Mouse (Mus musculus) myocyte (in vitro differentiated cells): ENCODE data around the gene Mgat5b. TPM values are rescaled to one million over a fixed set of nuclear protein-coding genes. Genes with fewer than 3 reads are reported as not detected.

ENCODE experiments used
- H3K27me3 ChIP-seq: one replicate; pipeline ENCODE4 v1.6.1; 2011; ENCODE audit not compliant: control insufficient read depth, insufficient read depth, insufficient read length
- H3K36me3 ChIP-seq: one replicate; pipeline ENCODE4 v1.6.1; 2011; ENCODE audit not compliant: control insufficient read depth, insufficient read depth
- H3K4me2 ChIP-seq: one replicate; pipeline ENCODE4 v1.6.1; 2011; ENCODE audit warnings: low read depth, control low read depth
- H3K4me3 ChIP-seq: one replicate; pipeline ENCODE4 v1.5.1; 2011; ENCODE audit warnings: mild to moderate bottlenecking, control low read depth, moderate library complexity
- H3K79me2 ChIP-seq: one replicate; pipeline ENCODE4 v1.6.1; 2011; ENCODE audit not compliant: control insufficient read depth, insufficient read depth
- H3ac ChIP-seq: one replicate; pipeline ENCODE4 v1.6.1; 2011; ENCODE audit not compliant: control insufficient read depth, insufficient read length
- CEBPB ChIP-seq: IDR thresholded peaks from 2 replicates; pipeline ENCODE4 v1.6.1; 2011; ENCODE audit warnings: mild to moderate bottlenecking, moderate library complexity; ENCODE audit not compliant: poor library complexity, insufficient read depth, severe bottlenecking
- E2F4 ChIP-seq: IDR thresholded peaks from one replicate; pipeline ENCODE4 v1.6.1; 2011; ENCODE audit warnings: mild to moderate bottlenecking, control low read depth, moderate library complexity; ENCODE audit not compliant: insufficient read depth
- MAX ChIP-seq: IDR thresholded peaks from one replicate; pipeline ENCODE4 v1.6.1; 2011; ENCODE audit warnings: low read depth, mild to moderate bottlenecking, control low read depth
- MYOD1 ChIP-seq, 3 experiments: IDR thresholded peaks; one replicate each; pipeline ENCODE4 v1.6.1; 2011; ENCODE audit warnings: control low read depth in 2 of 3, low read depth in 2 of 3, mild to moderate bottlenecking in 2 of 3, moderate library complexity in 1 of 3; ENCODE audit not compliant: insufficient read length in 2 of 3, control insufficient read depth in 1 of 3
- MYOG ChIP-seq, 3 experiments: IDR thresholded peaks; one replicate each; pipeline ENCODE4 v1.6.1; 2011; ENCODE audit warnings: control low read depth in 2 of 3, low read depth in 2 of 3, mild to moderate bottlenecking in 2 of 3; ENCODE audit not compliant: insufficient read length in 2 of 3, control insufficient read depth in 1 of 3, insufficient read depth in 1 of 3
- POLR2A ChIP-seq: IDR thresholded peaks from one replicate; pipeline ENCODE4 v1.6.1; 2011; ENCODE audit warnings: low read depth, mild to moderate bottlenecking, control low read depth, moderate library complexity; ENCODE audit not compliant: insufficient read length
- POLR2AphosphoS2 ChIP-seq: IDR thresholded peaks from one replicate; pipeline ENCODE4 v1.6.1; 2011; ENCODE audit warnings: low read depth, control low read depth; ENCODE audit not compliant: insufficient read length
- REST ChIP-seq: IDR thresholded peaks from one replicate; pipeline ENCODE4 v1.6.1; 2011; ENCODE audit warnings: mild to moderate bottlenecking, control low read depth, moderate library complexity; ENCODE audit not compliant: insufficient read depth, insufficient read length
- SRF ChIP-seq: IDR thresholded peaks from one replicate; pipeline ENCODE4 v1.6.1; 2011; ENCODE audit warnings: low read depth; ENCODE audit not compliant: control insufficient read depth, insufficient read length
- TCF12 ChIP-seq: IDR thresholded peaks from one replicate; pipeline ENCODE4 v1.6.1; 2011; ENCODE audit warnings: mild to moderate bottlenecking, control low read depth; ENCODE audit not compliant: poor library complexity, insufficient read depth, severe bottlenecking
- TCF3 ChIP-seq: IDR thresholded peaks from one replicate; pipeline ENCODE4 v1.6.1; 2011; ENCODE audit warnings: low read depth, control low read depth; ENCODE audit not compliant: insufficient read length
- USF1 ChIP-seq: IDR thresholded peaks from one replicate; pipeline ENCODE4 v1.6.1; 2011; ENCODE audit warnings: low read depth, mild to moderate bottlenecking, control low read depth, moderate library complexity
- polyA plus RNA-seq: library from polyadenylated mRNA; unstranded; fragments of >200 nt; fragmentation: generic; extraction: Trizol; gene quantifications from one replicate; pipeline ENCODE4 v1.2.1, GENCODE M21; 2012; ENCODE audit warnings: missing spikeins

The Mgat5b gene
- polyA plus RNA-seq, 1 experiment = not detected

GRCm38 (mm10) chr11:116935917-116936316 lies 17.3 kb downstream of the Mgat5b start:
- TF ChIP-seq REST = no peak
- TF ChIP-seq E2F4 = no peak
- TF ChIP-seq CEBPB = no peak
- no peak for TF ChIP-seq MYOD1 (IDR thresholded peaks at IDR 0.05; ENCODE audit: control insufficient read depth in 1 of 3, insufficient read length in 2 of 3, low read depth in 2 of 3)
- TF ChIP-seq SRF = no peak
- H3K36me3 ChIP-seq = no peaks in the 10 kb centered on the region
- H3K4me3 ChIP-seq = no peak overlapping the region
- H3K79me2 ChIP-seq = no peaks in the 10 kb centered on the region
- no peak overlapping the region for H3ac ChIP-seq
- H3K4me2 ChIP-seq = no peak overlapping the region
- H3K27me3 ChIP-seq = peaks cover 84% of the 10 kb centered on the region

DNA sequence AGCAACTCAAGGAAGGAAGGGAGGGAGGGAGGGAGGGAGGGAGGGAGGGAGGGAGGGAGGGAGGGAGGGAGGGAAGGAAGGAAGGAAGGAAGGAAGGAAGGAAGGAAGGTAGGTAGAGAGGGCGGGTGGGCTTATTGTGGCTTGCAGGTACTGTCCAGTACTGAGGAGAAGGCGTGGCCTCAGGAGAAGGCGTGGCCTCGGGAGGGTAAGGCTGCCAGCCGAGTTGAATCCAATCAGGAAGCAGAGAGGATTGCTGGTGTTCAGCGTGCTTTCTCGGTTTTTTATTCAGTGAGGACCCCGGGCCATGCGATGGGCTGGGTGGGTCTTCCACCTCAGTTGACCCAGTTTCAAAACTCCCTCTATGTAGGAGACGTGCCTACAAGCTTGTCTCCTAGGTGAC lies 18.5 kb downstream of the Mgat5b start:
- Histone ChIP-seq H3K36me3 (no peaks in the 10 kb centered on the region), H3K79me2 (no peaks in the 10 kb centered on the region), H3K4me2 (no peak overlapping the region), H3ac (no peak overlapping the region), H3K4me3 (no peak overlapping the region), H3K27me3 (peaks cover 84% of the 10 kb centered on the region)
- no peak for TF ChIP-seq MAX
- TF ChIP-seq TCF3 = no peak

DNA sequence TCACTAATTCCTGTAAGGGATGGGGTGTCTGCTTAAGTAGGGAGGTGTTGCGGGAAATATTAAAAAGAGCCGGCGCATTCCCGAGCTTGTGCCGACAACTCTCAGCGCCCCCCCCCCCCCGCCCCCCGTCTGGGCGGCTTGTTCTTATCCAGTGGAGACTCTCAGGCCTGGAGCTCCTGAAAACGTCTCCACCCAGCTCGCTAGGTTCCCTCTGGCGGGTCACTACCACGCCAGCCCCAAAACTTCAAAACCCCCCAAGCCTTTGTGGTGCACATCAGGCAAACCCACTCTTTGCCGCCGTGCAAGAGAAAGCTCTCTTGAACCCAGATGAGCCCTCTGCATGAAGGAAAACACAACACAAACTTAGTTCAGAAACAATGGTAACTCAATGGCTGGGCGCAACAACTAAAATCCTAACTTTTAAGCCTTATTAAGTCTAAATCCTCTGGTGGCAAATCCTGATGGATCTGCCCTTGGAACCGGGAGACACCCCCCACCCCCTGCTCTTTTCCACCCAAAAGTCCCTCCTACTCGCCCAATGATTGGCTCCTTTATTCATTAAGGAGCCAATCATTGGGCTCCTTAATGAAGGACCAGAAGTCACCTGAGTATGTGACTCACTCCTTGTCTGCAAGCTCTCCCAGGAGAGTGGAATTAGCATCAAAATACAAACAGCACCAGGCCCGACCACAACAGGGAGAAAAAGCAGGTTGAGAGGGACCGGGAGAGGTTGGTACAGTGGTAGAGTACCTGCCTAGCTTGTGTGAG lies 21.6 kb downstream of the Mgat5b start:
- Histone ChIP-seq H3K27me3 (peaks cover 76% of the 10 kb centered on the region), H3K4me3 (no peak overlapping the region), H3K79me2 (no peaks in the 10 kb centered on the region), H3ac (no peak overlapping the region), H3K4me2 (no peak overlapping the region), H3K36me3 (no peaks in the 10 kb centered on the region)
- TF ChIP-seq POLR2AphosphoS2 = no peak
- TF ChIP-seq CEBPB = no peak
- TF ChIP-seq E2F4 = no peak
- no peak for TF ChIP-seq USF1
- TF ChIP-seq MYOG (IDR thresholded peaks at IDR 0.05; ENCODE audit: control insufficient read depth in 1 of 3, insufficient read depth in 1 of 3, insufficient read length in 2 of 3, low read depth in 2 of 3) = no peak
- no peak for TF ChIP-seq REST
- no peak for TF ChIP-seq SRF
- no peak for TF ChIP-seq POLR2A
- no peak for TF ChIP-seq MAX
- no peak for TF ChIP-seq MYOD1 (IDR thresholded peaks at IDR 0.05; ENCODE audit: control insufficient read depth in 1 of 3, insufficient read length in 2 of 3, low read depth in 2 of 3)
- TF ChIP-seq TCF3 = no peak
- no peak for TF ChIP-seq TCF12

GRCm38 (mm10) chr11:116944346-116944745 lies 25.7 kb downstream of the Mgat5b start:
- H3ac ChIP-seq = no peak overlapping the region
- H3K4me2 ChIP-seq = no peak overlapping the region
- no peaks in the 10 kb centered on the region for H3K36me3 ChIP-seq
- peaks cover 60% of the 10 kb centered on the region for H3K27me3 ChIP-seq
- no peak overlapping the region for H3K4me3 ChIP-seq
- no peaks in the 10 kb centered on the region for H3K79me2 ChIP-seq
- TF ChIP-seq USF1 (no peak), TCF12 (no peak), MYOD1 (IDR thresholded peaks at IDR 0.05; ENCODE audit: control insufficient read depth in 1 of 3, insufficient read length in 2 of 3, low read depth in 2 of 3) (no peak), MYOG (IDR thresholded peaks at IDR 0.05; ENCODE audit: control insufficient read depth in 1 of 3, insufficient read depth in 1 of 3, insufficient read length in 2 of 3, low read depth in 2 of 3) (no peak)

DNA sequence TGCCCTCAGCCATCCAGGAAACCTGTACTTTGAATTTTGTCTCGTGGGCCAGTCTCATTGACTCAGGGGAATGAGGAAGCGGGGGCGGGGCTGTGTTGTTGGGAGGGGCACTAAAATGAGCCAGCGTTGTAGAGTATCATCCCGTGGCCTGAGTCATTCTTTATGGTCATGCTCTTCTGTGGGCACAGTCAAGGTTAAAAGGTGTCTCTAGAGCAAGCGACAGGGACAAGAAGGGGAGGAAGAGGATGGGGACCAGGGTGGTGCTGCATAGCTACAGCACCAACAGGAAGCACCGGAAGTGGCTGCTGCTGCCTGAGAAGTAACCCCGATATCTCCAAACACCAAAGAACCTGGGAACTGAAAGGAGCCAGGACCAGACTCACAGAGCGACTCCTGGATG lies 31.2 kb downstream of the Mgat5b start:
- TF ChIP-seq POLR2AphosphoS2 (no peak), REST (no peak), USF1 (no peak), SRF (no peak), TCF12 (no peak), POLR2A (no peak), E2F4 (no peak), MYOD1 (IDR thresholded peaks at IDR 0.05; ENCODE audit: control insufficient read depth in 1 of 3, insufficient read length in 2 of 3, low read depth in 2 of 3) (no peak), TCF3 (no peak), MAX (no peak), MYOG (IDR thresholded peaks at IDR 0.05; ENCODE audit: control insufficient read depth in 1 of 3, insufficient read depth in 1 of 3, insufficient read length in 2 of 3, low read depth in 2 of 3) (no peak), CEBPB (no peak)
- no peak overlapping the region for H3K4me3 ChIP-seq

More for the DNA sequence above, 31.2 kb downstream of the Mgat5b start:
- no peaks in the 10 kb centered on the region for H3K36me3 ChIP-seq
- H3K4me2 ChIP-seq = no peak overlapping the region
- H3ac ChIP-seq = no peak overlapping the region
- no peaks in the 10 kb centered on the region for H3K79me2 ChIP-seq
- H3K27me3 ChIP-seq = peaks cover 56% of the 10 kb centered on the region
